Mouse (Mus musculus) left cerebral cortex, adult 9 months (tissue): ENCODE results near the gene Hnrnpab.

ENCODE experiments used
- DNase-seq, 2 experiments: peaks; one replicate each; pipeline ENCODE4 v3.0.0; 2022; ENCODE audit warnings: low spot score in 2 of 2

Gene Hnrnpab

DNA sequence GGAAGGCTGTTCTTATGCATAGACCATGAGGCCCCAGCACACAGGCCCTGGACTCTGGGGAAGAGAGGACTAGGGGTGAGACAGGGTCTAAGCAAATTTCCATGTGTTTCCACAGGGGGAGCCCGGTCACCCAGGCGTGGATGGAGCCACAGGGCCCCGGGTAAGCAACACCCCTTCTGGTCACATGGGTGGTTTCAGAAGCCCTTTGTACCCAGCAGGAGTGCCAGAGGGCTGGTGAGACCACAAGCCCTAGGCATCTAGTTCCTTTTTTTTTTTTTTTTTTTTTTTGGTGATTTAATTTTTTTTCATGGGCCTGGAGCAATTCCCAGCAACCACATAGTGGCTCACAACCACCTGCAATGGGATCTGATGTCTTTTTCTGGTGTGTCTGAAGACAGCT, 41.6 kb downstream of the Hnrnpab start:
- DNase-seq: no peak

DNA sequence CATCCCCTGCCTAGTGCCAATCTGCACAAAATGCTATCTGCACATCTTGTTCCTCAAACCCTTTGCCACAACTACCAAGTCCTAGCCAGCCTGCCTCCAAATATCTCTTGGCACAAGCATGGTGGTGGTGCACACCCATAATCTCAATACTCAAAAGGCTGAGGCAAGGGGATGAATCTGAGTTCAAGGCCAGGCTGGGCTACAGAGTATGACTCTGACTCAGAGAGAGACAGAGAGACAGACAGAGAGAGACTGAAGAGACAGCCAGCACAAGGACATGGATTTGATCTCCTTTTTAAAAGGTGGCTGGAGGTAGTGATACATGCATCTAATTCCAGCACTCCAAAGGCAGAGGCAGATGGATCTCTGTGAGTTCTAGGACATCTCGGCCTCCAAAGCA, 43.4 kb downstream of the Hnrnpab start:
- DNase-seq: no peak

DNA sequence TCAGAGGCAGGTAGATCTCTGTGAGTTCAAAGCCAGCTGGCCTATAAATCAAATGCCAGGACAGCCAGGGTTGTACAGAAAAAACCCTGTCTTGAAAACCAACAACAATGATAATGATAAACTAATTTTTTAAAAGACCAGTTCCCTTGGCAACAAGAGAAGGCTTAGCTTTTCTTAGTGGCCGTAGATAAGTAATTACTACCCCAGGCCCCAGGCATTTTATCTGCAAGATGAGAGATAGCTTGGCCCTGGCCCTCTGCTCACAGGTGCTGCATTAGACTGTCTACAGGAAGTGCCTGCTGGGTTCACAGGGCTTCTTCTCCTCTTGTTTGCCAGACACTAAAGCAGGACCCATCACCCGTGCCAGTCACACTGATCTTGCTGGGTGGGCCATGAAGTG, 51.6 kb downstream of the Hnrnpab start:
- no peak for DNase-seq

DNA sequence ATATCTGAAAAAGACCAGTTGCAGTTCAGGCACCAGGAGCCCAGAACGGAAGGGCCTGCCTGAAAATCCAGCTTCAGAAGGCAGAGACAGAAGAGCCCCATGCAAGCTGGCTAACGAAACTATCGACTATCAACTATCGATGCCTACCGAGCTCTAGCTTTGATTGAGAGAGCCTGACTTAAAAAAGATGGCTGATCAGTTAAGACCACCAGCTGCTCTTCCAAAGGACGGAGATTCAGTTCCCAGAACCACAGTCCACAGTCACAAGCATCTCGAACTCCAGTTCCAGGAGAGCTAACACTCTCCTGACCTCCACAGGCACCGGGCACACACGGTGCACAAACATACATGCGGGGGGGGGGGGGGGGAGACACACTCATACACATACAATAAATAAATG, 52.1 kb downstream of the Hnrnpab start:
- DNase-seq: no peak

DNA sequence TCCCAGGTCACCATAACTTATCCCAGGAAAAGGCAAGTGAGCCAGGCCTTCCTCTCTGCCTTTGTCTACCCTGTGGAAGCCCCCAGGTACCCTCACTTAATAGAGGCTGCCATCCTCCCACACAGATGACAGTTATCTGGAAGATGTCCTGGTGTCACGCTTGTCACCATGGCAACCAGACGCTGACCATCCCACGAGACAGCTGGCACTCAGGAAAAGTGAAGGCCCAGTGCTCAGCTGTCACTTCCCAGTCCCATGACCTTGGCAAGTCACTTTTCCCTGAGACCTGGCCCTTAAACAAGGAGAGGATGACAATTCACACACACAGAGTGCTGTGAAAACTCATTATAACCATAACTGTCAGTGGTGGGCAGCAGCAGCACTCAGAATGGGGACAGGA, 54.6 kb downstream of the Hnrnpab start:
- DNase-seq: no peak

DNA sequence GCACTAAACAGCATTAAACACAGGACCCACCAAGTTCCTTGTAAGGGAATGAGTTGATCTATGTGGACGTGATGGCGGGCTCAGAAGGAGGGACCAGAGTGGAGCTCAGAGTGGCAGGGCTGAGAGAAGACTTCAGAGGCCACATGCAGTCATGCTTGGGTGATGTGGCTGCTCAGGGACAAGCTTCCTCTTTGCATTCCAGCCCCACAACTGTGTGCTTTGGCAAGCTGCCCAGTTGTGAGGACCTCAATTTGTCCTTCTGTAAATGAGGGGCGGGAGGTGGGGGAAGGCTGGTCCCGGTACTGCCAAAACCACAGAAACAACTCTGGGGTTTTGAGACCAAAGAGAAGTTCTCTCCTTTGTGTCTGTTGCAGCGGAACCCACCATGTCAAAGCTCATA, 55.4 kb downstream of the Hnrnpab start:
- DNase-seq: no peak
